Mouse (Mus musculus): ENCODE results near the gene Hjurp. TPM values are rescaled to one million over a fixed set of nuclear protein-coding genes. Genes with fewer than 3 reads are reported as not detected.

Hjurp gene
- 121 TPM for polyA plus RNA-seq (2017; shearing (Covaris generic))

DNA sequence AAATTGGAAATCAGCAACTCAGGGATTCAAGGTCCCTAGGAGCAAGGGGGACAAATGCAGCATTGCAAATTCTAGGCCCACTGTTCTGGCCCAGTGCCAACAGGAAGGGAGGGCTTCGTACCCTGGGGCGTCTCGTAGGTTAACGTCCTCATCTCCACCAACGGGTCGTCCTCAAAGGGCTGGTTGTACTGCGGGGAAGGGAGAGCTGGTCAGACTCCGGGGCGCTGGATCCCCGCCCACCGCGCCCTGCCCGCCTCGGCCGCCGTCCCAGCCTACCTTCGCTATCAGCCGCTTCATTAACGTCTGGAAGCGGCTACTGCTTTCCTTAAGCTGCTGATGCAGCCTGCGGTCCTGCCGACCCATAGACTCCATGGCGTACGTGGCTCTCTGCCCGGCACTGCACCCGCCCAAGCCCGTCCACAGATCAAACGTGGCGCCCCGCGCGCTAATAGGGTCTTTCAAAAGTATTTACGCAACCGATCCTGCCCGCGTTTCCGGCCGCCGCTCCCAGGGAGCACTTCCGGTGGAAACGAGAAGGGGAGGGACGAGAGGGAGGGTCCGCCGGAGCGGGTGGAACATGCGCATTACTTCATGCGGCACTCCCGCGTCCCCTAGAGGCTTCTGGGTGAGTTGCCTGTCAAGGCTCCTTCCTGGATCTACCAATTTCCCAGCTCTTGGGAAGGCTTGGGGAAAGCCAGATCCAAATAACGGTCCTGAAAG lies at the start of gene Hjurp, which contains the start of gene Trpm8:
TSS of gene Hjurp (minus strand) at position 536 of the 720 bp plus-strand sequence.
TSS of gene Trpm8 (plus strand) at position 564 of the 720 bp plus-strand sequence.

DNA sequence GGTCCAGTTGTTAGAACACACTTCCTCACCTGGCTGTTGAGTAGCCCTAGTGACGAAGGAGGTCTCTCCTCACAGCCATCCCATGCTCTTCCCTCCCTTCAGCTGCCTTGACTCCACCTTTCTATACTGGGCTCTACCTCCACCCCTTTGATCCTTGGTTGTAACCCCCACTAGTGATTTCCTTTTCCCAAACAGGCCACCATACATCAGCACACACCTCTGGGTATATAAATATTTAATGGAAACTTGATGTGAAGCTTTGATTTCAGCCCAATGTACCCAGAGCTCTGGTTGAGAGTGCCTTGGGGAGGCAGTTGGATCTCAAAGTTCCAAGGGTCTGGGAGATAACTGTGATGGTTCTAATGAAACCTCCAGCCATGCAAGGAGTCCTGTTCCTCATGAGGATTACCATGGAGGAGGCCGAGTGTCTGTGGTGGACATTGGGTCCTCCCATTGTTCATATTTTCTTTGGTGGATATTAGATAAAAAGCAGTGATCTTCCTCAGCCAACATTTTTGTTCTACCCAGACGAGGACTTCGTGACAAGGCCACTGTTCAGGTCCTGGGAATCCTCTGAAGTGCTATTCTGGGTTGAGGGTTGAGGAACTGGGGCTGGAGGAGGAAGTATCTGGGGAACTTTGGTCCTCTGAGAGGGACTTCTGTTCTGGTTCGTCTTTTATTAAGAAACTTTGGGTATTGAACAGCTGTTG lies 50.6 kb downstream of the Hjurp start, which contains the start of gene Mroh2a:
TSS of gene Mroh2a (plus strand) at position 317 of the 710 bp plus-strand sequence.

Other genes starting within 250 kb of the Hjurp start
- not detected for gene Ugt1a10, start 222.2 kb downstream of the Hjurp start, polyA plus RNA-seq (2017; shearing (Covaris generic))
- not detected for gene Ugt1a9, start 206.8 kb downstream of the Hjurp start, polyA plus RNA-seq (2017; shearing (Covaris generic))
- not detected for gene Ugt1a8, start 189.8 kb downstream of the Hjurp start, polyA plus RNA-seq (2017; shearing (Covaris generic))
- 0.89 TPM for gene Ugt1a7c, start 182.6 kb downstream of the Hjurp start, polyA plus RNA-seq (2017; shearing (Covaris generic))
- gene Ugt1a6b, start 174.4 kb downstream of the Hjurp start, polyA plus RNA-seq (2017; shearing (Covaris generic)), result 0.46 TPM
- 0.45 TPM for gene Ugt1a6a, start 142.8 kb downstream of the Hjurp start, polyA plus RNA-seq (2017; shearing (Covaris generic))
- not detected for gene Ugt1a5, start 111.6 kb downstream of the Hjurp start, polyA plus RNA-seq (2017; shearing (Covaris generic))
- gene Ugt1a2, start 77.0 kb downstream of the Hjurp start, polyA plus RNA-seq (2017; shearing (Covaris generic)), result not detected
- 0.94 TPM for gene Dnajb3, start 71.9 kb downstream of the Hjurp start, polyA plus RNA-seq (2017; shearing (Covaris generic))
- gene Ugt1a1, start 65.7 kb downstream of the Hjurp start, polyA plus RNA-seq (2017; shearing (Covaris generic)), result not detected
- 1.00 TPM for gene Mroh2a, start 50.6 kb downstream of the Hjurp start, polyA plus RNA-seq (2017; shearing (Covaris generic))
- not detected for gene Trpm8, start within 50 bp of the Hjurp start, polyA plus RNA-seq (2017; shearing (Covaris generic))
- gene Spp2, start 129.3 kb upstream of the Hjurp start, polyA plus RNA-seq (2017; shearing (Covaris generic)), result not detected
- gene Glrp1, start 232.4 kb upstream of the Hjurp start, polyA plus RNA-seq (2017; shearing (Covaris generic)), result not detected

Measured in inflammation-experienced regulatory T-cells, adult 16 weeks (primary cell).